In the genomic region with DNA sequence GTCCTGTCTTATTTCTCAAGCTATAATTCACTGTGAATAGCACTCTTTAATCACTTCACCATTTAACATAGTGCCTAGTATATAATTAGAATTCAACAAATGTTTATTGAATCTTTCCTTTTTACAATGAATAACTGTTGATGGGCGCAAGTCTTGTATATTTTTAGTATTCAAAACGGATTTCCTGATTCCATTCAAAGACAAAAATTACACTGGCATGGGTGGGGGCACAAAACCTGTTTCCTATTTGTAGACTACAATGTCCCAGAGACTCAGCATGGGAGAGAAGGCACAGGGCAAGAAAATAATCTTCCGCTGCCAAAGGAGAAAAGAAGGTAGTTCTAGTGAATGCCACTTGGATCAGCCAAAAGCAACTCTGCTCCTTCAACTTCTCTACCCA, we compare ENCODE assay signal across 11 mouse cellular contexts.
"Had no signal": no experiment of that assay in that cellular context is flagged by ENCODE, and none has a peak within 500 bp of the region (broad histone marks: within the 10 kb centered on the region; RNA-seq: fewer than 3 reads in every experiment).

No protein-coding gene starts in this region.

- H3K9me3 ChIP-seq: intestine, embryonic 15.5 days; liver, embryonic 13.5 days; lung, embryonic 15.5 days; midbrain, embryonic 12.5 days had no signal

- H3K9ac ChIP-seq: intestine, embryonic 15.5 days; liver, embryonic 13.5 days; lung, embryonic 15.5 days; midbrain, embryonic 12.5 days had no signal

- H3K27ac ChIP-seq: intestine, embryonic 15.5 days; layer of hippocampus, adult 2 months; liver, embryonic 13.5 days; lung, embryonic 15.5 days; midbrain, embryonic 12.5 days had no signal

- H3K36me3 ChIP-seq: intestine, embryonic 15.5 days; liver, embryonic 13.5 days; lung, embryonic 15.5 days had no signal

- ATAC-seq: intestine, embryonic 15.5 days had no signal

- H3K27me3 ChIP-seq: intestine, embryonic 15.5 days; liver, embryonic 13.5 days; lung, embryonic 15.5 days; midbrain, embryonic 12.5 days had no signal

- H3K4me2 ChIP-seq: intestine, embryonic 15.5 days; liver, embryonic 13.5 days; lung, embryonic 15.5 days; midbrain, embryonic 12.5 days had no signal

- H3K4me3 ChIP-seq: intestine, embryonic 15.5 days; layer of hippocampus, adult 2 months; liver, embryonic 13.5 days; lung, embryonic 15.5 days; midbrain, embryonic 12.5 days had no signal

- DNase-seq: kidney, adult 11 months; kidney, adult 9 months; kidney, postnatal 14 days; layer of hippocampus, adult 9-11 months; liver, embryonic 13.5 days; thymus, adult 18-20 months; thymus, postnatal 36 days had no signal

- H3K4me1 ChIP-seq: intestine, embryonic 15.5 days; midbrain, embryonic 12.5 days had no signal
